In genomic region chr19:40714700-40715099, GRCm38 (mm10) we compare ENCODE assay signal across 22 mouse cellular contexts. TPM values are rescaled to one million over a fixed set of nuclear protein-coding genes. Genes with fewer than 3 reads are reported as not detected.
"Had no signal": no experiment of that assay in that cellular context is flagged by ENCODE, and none has a peak within 500 bp of the region (broad histone marks: within the 10 kb centered on the region; RNA-seq: fewer than 3 reads in every experiment).

No protein-coding gene starts in this region.

- ATAC-seq: liver, embryonic 12.5 days; midbrain, embryonic 16.5 days had no signal

- H3K9ac ChIP-seq: liver, embryonic 12.5 days; liver, embryonic 14.5 days; midbrain, embryonic 12.5 days; neural tube, embryonic 13.5 days; neural tube, embryonic 15.5 days had no signal

- H3K4me3 ChIP-seq: liver, embryonic 12.5 days; midbrain, embryonic 10.5 days; midbrain, embryonic 12.5 days; myocyte; neural tube, embryonic 13.5 days; neural tube, embryonic 15.5 days had no signal

- H3K27ac ChIP-seq: liver, embryonic 12.5 days; liver, embryonic 14.5 days; midbrain, embryonic 10.5 days; midbrain, embryonic 12.5 days; neural tube, embryonic 13.5 days; neural tube, embryonic 15.5 days had no signal

- DNase-seq: lung, postnatal 4 days; midbrain, embryonic 14.5 days; retina, postnatal 1 day; right cerebral cortex, adult 18-20 months; right cerebral cortex, postnatal 25 days; right cerebral cortex, postnatal 4 days; spleen, adult 18-20 months; thymus, adult 18-20 months; thymus, postnatal 14 days; thymus, postnatal 36 days had no signal

- H3K4me1 ChIP-seq: liver, embryonic 12.5 days; midbrain, embryonic 12.5 days; neural tube, embryonic 13.5 days; neural tube, embryonic 15.5 days had no signal

- H3K9me3 ChIP-seq: liver, embryonic 12.5 days; midbrain, embryonic 10.5 days; midbrain, embryonic 12.5 days; neural tube, embryonic 13.5 days; neural tube, embryonic 15.5 days had no signal

- H3K4me2 ChIP-seq: liver, embryonic 12.5 days; midbrain, embryonic 12.5 days; neural tube, embryonic 13.5 days; neural tube, embryonic 15.5 days had no signal

- H3K27me3 ChIP-seq: liver, embryonic 12.5 days; midbrain, embryonic 12.5 days; neural tube, embryonic 13.5 days; neural tube, embryonic 15.5 days had no signal

- H3K36me3 ChIP-seq: liver, embryonic 12.5 days; midbrain, embryonic 10.5 days; midbrain, embryonic 12.5 days; neural tube, embryonic 13.5 days; neural tube, embryonic 15.5 days had no signal

RNA-seq across cellular contexts. Expression of gene Cc2d2b, which starts 33.9 kb away (rescaled TPM):
- total RNA-seq: megakaryocyte, adult 5-6 weeks had no signal
- polyA plus RNA-seq: myocyte; neural tube, embryonic 11.5 days; neural tube, embryonic 13.5 days; small intestine, adult 2 months; stomach, embryonic 14.5 days had no signal
